Mouse (Mus musculus) large intestine, adult 2 months (tissue): ENCODE measurements around the gene Mecom. TPM values are rescaled to one million over a fixed set of nuclear protein-coding genes. Genes with fewer than 3 reads are reported as not detected.
"Not testable (repeated sequence)": the region's sequence is repeated elsewhere in the genome, so short reads cannot be mapped to it uniquely, and the experiment has no call there.

Experiments
- DNase-seq: peaks from one replicate; pipeline ENCODE4 v3.0.0-alpha.2; 2012; ENCODE audit warnings: low read depth, low spot score
- WGBS: fragments of 180-500 bp; shearing (Covaris S2); methylation state at CpG from one replicate; pipeline ENCODE4 v1.1.7; 2018; 5-methylcytosine and 5-hydroxymethylcytosine counted together
- polyA plus RNA-seq: library from polyadenylated mRNA; depleted of rRNA; stranded (reverse); fragments of >200 nt; gene quantifications from 2 replicates; pipeline ENCODE4 v1.2.3, GENCODE M21; 2012

The Mecom gene
- polyA plus RNA-seq, 1 experiment, result 4.4 TPM

DNA sequence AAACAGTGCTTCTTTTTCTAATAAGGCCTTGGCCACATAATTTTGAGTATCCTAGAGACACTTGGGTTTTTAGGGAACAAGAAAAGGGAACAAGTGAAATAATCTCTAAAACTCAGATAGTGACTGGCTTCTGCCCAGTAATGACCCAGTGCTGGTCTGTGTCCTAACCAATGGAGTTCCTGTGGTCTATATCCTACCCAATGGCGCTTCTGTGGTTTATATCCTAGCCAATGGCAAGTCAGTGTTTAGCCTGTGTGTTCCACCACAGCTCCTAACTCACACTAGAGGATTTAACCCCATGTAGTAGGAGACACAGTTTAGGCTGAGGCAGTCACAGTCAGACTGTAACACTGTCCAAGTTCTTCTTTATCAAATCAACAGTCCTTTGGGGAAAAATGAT is 313.8 kb downstream of the Mecom start:
- WGBS, result 85% methylated on average over 1 of the region's 1 CpGs

DNA sequence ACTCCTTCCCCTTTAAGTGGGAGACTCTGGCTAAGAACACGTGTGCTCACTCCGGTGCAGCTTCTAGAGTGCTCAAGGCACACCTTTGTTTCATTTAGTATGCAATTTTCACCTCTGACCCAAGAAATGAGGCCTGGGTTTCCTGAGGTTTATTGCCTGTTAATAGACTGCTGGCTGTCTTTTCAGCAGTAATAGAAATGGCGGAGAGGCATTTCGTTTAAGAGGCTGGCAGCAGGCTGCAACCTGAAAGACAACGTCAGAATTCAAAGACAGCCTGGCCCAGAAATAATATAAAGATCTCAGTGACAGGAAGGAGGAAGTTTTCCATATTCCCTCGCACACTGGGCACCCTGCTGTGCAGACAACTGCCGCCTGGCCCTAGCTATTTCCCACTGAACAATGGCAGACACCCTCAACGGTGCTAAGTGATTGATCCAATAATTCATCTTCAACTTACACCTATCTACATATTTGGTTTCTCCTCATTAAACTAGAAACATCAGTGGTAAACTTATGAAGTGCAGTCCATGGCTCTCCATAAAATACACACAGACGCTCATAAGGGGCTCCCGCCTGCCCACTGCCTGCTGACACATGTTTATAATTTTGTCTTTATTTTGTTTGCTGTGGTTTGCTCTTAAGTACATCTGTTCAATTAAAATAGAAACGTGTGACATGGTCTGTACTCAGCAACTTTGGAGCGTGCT is 319.7 kb downstream of the Mecom start:
- WGBS, result 30% methylated on average over 12 of the region's 12 CpGs
- DNase-seq, result no peak

More for the DNA sequence above, 313.8 kb downstream of the Mecom start:
- DNase-seq, result no peak

DNA sequence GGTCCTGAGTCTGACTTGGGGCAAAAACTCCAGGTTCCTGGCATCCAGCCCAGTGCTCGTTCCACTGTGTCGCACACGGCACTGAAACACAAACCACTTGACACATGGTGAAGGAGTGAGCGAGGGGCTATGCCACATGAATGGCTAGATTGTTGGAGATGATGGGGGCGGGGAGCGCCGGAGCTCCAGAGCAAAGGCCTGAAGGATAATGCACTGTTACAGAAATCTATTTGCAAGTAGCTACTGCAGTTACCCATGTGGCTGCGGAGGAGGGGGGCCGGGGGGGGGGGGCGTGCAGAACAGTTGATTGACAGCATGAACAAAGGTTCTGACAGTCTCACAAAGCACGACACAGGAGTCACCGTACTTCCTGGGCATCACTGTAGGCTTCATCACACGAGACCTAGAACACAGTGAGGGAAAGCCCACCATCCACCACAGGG is 320.9 kb downstream of the Mecom start:
- no peak for DNase-seq
- WGBS, result 53% methylated on average over 13 of the region's 13 CpGs

DNA sequence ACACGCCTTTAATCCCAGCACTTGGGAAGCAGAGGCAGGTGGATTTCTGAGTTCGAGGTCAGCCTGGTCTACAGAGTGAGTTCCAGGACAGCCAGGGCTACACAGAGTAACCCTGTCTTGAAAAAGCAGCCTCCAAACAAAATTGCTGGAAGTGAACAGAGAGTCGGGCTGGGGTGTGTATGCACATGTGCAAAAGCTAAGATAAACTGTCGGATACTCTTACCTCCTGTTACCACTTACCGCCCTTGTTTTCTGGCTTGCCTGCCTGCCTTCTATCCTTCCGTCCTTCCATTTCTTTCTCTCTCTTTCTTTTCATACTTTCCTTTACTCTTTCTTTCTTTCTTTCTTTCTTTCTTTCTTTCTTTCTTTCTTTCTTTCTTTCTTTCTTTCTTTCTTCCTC is 322.6 kb downstream of the Mecom start:
- 81% methylated on average over 6 of the region's 6 CpGs for WGBS

DNA sequence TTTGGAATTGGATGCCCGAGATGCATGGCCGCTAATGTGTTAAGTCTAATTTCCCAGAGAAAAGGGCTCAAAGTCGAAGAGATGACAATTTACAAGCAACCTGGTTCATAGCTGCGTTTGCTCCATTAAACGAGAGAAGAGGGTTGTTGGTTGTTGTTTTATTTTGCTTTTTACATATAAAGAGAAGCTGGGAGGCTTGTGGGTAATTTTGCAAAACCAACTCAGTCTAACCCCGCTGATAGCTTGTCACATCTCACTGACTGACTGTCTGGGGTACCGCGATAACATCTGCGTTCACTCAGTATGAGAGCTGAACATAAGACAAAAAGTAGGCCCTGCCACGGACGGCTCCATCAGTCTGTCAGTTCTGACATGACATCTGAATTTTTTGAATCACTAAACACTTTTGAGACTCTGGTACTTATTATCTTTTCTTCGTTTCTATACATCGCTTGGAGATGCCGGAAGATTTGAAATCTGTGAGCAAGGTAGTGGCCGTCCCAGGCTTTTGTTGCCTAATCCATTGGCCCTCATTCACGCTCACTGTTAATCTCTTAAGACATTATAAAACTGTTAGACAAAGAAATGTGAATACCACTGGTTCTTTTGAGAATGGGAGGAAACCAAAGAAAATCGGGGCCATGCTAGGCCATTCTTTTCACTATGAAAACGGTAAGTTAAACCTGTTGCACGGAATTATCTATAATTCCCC is 327.0 kb downstream of the Mecom start:
- WGBS, result 92% methylated on average over 19 of the region's 19 CpGs
- DNase-seq, result no peak

More for the DNA sequence above, 322.6 kb downstream of the Mecom start:
- DNase-seq, result not testable (repeated sequence)

DNA sequence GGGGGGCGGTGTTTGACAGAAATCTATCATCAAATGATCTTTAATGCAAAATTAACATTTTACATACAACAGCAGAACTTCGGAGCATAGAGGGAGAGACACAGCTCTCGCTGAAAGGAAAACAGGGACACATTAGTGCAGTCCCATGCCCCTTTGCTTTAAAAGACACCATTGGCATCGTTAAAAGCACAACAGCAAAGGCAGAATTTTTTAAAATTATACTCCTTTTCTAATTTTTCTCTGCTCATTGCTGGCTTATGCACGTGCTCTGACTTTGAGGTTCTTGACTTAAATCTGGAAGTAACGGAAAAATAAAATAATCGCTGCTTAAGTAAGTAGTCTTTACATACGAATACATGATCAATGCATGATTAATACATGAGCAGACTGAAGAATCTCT is 327.9 kb downstream of the Mecom start:
- no peak for DNase-seq
- WGBS, result 81% methylated on average over 8 of the region's 8 CpGs

DNA sequence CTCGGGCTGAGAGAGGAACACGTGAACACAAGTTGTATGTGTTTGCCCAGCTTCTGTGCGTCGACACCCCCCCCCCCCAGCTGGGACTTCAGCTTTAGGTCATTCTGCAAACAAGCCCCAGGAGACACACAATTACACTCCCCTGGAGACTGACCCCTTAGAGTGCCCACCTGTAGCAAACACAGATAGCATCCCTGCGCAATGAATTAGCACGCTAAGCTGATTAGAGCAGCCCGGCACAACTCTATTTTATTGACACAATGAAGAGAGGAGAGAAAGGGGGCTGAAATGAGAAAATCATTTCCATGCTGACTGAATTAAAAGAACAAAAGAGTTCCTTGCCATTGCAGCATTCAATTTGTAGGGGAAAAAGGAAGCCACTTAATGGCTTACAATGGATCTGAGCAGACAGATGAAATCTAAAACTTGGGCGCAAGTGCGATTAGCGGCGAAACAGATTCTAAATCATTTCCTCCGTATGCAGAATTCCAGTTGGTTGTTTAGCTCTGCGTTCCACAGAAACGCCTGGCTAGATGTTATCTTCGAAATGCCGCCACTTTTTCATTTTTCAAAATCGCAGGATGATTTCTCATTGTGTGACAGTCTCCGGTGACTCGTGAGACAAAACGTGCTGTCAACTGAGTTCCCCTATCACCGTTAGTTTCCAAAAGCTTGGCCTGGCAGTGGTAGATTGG is 328.5 kb downstream of the Mecom start:
- no peak for DNase-seq
- WGBS, result 64% methylated on average over 21 of the region's 21 CpGs

DNA sequence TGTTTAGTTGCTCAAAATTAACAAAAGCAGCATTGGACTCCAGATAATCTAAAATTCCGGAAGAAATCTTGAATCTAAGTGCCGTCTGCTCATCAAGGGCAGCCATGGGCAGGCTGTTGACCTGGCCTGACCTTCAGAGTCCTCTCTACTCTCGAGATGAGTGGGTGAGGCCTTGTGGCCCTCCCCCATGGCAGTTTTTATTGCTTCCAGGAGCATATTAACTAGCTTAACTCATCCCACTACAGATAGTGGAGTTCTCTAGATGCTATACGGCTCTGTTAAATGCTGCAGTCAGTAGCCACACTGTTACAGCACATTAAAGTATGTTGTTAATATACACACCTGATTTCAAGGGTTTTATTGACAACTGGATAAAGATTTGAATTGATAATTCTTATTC is 333.2 kb downstream of the Mecom start:
- 19% methylated on average over 4 of the region's 4 CpGs for WGBS
- no peak for DNase-seq

DNA sequence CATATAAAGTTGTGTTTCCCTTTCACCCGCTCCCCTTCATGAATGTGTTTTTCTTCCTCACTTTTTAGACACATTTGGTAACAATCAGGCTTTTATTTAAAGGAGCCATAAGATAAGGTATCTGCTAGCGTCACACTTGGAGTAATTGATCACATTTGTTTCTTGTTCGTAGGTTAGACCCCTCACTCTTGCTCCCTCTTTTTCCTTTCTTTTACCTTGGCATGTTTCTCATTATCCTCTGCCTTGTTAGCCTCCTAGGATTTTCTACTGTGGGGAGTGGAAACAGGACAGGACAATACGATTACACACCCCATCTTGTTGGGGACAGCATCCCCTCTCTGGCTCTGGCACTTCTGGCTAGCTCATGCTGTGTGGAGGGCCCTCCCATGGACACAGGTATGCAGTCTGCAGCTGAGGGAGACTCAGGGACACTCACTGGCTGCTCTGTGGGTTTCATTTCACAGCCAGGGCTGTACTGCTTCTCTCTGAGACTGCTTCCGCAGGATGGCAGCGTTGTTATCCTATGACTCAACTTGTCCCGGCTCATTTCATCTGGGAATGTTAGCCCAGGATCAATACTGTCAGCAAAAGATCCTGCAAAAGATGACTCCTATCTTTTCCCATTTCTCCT is 334.2 kb downstream of the Mecom start:
- no peak for DNase-seq
- WGBS, result 45% methylated on average over 7 of the region's 7 CpGs

DNA sequence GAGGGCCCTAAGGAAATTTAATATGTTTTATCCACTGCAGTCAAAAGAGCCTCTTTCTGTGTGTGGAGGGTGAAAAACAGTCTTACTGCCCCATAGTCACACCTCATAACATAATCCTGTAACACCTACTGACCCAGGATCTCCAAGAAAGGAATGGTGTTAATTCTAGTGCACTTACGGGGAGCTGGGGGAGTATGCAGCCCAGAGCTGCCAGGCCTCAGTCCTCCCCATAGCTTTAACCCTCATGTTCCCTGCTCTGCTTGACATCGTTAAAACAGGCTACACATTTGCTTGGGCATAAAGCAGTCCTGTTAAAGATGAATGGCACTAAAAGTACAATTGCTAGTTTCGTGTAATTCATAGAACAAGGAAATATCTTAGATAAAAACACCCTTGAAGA is 335.0 kb downstream of the Mecom start:
- WGBS, result 31% methylated on average over 3 of the region's 3 CpGs
- DNase-seq, result no peak

DNA sequence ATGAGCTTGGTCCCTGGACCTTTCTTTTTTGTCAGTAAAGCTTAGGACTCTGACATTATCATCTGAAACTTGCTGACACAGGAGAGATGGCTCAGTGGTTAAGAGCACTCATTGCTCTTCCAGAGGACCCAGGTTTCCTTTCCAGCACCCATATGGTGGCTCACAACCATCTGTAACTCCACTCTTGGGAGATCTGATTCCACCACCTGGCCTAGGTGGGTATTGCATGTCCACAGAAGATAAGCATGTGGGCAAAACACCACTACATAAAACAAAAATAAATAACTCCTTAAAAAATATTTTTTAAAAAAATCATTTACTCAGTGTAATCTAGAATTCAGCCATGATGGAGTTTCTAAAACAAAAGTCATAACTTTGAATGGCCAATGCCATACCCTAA is 338.7 kb downstream of the Mecom start:
- DNase-seq, result no peak

DNA sequence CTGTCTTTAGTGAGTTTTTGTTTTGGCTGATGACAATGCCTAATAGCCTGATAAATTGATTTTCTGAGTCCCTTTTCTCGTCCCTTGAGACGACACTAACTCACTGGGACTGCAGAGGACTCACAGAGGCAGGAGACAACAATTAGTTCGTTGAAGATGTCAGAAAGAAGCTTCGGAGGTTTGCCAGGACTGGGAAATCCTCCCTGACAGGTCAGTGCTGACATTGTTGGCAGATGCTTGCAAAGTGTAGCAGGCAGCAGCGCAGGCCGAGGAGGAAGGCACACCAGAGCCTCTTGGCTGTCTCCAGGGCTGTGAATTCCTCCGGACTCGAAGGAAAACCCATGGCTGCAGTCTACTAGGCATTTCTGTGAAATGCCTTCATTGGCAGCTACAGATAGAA is 339.9 kb downstream of the Mecom start:
- 77% methylated on average over 8 of the region's 8 CpGs for WGBS
- no peak for DNase-seq

DNA sequence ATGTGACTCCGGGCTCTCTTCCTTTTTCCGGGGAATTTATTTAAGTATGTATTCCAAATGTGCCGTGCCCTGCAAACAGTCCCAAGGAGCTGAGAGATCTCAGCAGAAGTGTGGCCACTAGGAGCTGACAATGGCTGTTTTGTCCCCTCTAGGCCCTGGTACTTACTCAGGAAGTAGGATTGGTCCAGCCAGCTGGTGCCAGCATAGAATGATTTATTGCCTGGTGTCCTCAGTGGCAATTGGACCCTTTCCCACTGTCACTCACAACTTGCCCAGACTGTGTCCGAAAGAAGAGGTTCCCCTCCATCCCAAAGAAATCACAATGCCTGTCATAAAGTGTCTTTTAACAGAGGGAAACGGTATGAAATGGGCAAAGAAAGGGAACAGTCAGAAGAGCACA is 340.4 kb downstream of the Mecom start:
- 28% methylated on average over 5 of the region's 5 CpGs for WGBS
- DNase-seq, result no peak

DNA sequence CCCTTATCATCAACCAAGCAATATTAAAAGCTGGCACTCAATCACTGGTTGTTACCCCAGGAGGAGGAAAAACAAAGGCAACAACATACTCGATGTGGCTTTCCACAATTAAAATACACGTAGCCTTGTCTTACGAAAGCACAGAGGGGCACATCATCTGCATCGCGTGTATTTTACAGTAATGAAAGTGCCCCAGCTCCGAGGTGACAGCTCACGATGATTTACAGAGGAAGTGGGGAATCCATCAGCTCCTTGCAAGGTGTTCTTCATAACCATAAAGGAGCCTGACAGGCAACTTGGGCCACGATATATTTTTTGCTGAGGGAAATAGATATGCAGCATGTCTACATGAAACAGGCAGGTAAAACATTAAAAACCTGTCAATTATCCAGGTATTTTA is 341.7 kb downstream of the Mecom start:
- WGBS, result 71% methylated on average over 8 of the region's 8 CpGs
- no peak for DNase-seq

DNA sequence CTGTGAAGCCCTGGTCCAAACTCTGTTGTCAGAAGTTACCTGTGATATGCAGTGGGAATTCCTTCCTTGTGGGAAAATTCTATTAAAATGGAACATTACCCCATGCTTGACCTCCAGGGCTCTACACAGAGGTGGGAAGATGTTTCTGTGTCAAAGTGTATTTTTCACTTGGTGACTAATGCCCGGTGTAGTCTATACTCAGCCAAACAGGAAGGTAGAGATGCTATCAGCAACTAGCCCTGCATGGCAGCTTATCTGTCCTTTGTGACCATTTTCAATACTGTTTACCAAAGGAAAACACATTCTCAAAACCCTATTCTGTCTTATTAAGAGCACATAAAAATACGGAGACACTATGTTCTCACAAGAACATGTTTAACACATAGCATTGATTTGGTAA is 344.0 kb downstream of the Mecom start:
- no peak for DNase-seq
- 61% methylated on average over 2 of the region's 2 CpGs for WGBS

DNA sequence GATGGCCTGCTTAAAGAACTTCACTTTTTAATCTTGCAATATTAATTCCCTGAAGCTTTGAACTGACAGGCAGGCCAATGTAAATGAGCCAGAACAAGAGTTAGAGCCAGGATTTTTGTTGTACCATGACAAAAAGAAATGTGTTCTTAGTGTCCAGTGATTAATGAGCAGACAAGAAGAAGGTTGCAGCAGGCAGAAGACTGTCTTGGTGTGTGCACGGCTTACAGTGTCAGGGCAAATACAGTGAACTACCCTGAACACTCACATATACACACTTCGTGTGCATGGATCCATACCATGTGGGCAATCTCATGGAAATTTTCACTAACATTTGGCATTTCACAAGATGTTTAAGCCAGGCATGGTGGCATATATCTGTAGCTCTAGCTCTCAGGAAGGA is 349.0 kb downstream of the Mecom start:
- 90% methylated on average over 2 of the region's 2 CpGs for WGBS
- no peak for DNase-seq

DNA sequence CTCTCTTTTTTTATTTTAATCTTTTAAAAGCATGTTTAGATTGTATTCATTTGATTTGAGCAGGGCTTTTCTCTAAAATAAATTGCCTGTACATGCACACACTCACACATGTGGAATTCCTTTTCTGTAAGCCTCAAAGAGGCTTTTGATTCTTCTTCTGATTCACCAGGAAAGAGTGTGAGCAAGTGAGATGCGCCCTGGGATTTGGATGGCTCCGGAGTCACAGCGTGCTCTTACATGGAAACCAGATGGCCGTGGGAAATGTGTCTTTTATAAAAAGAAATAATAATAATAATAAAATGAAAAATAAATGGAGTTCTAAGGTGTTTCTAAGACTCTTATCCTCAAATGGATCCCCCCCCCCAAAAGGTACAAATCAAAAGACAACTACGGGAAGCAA is 349.6 kb downstream of the Mecom start:
- WGBS, result 88% methylated on average over 5 of the region's 5 CpGs
- no peak for DNase-seq

DNA sequence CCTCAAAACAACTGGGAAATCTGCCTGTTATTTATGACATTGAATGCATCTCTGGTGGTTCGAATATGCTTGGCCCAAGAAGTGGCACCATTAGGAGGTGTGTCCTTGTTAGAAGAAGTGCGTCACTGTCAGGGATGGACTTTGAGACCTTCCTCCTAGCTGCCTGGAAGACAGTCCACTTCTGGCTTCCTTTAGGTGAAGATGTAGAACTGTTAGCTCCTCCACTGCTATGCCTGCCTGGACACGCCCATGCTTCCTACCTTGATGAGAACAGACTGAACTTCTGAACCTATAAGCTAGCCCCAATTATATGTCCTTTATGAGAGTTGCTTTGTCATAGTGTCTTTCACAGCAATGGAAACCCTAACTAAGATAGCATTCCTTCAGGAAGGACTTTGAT is 352.6 kb downstream of the Mecom start:
- WGBS, result 32% methylated on average over 3 of the region's 3 CpGs
- DNase-seq, result peak; percentile 67

DNA sequence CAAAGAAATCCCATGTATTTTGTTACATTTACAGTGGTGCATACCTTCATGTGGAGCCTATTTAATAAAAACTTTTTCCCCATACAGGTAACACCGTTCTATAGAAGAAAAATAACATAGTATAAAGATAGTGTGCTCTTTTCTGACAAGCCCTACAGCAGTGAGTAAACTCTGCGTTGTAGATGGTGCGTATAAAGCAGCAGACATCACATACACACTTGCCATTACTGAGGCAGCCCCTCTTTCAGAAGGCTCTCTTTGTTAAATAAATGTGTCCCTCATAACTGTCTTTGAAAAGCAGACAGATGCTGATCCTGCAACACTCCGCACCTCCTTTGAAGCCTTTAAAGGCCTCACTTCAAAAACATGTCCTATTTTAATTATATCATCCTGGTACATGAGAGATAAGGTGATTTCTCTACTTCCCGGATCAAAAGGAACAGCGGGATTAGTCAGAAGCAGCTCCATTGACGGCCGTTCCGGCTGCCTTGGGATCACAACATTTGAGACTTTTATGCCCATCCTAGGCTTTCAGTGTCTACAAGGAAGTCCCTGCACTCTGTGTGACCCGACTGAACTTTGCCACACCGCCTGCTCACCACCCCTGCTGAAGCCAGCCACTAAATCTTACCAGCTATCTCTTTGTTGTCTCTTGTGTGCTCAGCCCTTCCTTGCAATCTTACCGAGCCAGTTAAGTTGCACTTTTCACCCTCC is 355.4 kb downstream of the Mecom start:
- DNase-seq, result no peak
- WGBS, result 23% methylated on average over 12 of the region's 12 CpGs

DNA sequence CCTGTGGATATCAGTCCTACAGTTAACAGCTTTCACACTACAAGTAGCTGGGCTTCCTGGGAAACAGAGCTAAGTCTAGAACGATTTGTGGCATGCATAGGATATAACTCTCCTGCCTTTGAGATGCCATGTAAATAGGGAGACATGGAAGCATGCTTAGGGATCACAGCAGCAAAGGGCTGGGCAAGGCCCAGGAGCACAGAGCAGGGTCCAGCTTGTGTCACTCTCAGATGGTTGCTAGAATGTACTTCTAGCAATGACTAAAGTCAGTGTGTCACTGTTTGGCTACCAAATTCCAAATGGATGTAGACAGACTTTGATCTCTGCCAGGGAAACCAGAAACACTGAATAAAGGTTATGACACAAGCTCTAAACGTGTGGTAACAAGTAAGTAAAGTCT is 358.5 kb downstream of the Mecom start:
- 40% methylated on average over 2 of the region's 2 CpGs for WGBS
- DNase-seq, result no peak
